Mouse (Mus musculus): ENCODE data around the gene Aldh3b1.

GRCm38 (mm10) chr19:3884325-3884990 lies 45.1 kb downstream of the Aldh3b1 start:
- no peak for TF ChIP-seq GATA1 (IDR thresholded peaks at IDR 0.05; ENCODE audit: borderline replicate concordance, low read length)
- TF ChIP-seq FLI1 (IDR thresholded peaks at IDR 0.05; ENCODE audit: low read length): no peak

Measured in megakaryocyte, embryonic 14.5 days (primary cell).